Mouse (Mus musculus) ES-CJ7 (cell line): Measurements from ENCODE around the gene Ngf.

Source experiments
- DNase-seq: peaks from one replicate; pipeline ENCODE4 v3.0.0; 2011; ENCODE audit warnings: low read depth, low spot score

The Ngf gene

DNA sequence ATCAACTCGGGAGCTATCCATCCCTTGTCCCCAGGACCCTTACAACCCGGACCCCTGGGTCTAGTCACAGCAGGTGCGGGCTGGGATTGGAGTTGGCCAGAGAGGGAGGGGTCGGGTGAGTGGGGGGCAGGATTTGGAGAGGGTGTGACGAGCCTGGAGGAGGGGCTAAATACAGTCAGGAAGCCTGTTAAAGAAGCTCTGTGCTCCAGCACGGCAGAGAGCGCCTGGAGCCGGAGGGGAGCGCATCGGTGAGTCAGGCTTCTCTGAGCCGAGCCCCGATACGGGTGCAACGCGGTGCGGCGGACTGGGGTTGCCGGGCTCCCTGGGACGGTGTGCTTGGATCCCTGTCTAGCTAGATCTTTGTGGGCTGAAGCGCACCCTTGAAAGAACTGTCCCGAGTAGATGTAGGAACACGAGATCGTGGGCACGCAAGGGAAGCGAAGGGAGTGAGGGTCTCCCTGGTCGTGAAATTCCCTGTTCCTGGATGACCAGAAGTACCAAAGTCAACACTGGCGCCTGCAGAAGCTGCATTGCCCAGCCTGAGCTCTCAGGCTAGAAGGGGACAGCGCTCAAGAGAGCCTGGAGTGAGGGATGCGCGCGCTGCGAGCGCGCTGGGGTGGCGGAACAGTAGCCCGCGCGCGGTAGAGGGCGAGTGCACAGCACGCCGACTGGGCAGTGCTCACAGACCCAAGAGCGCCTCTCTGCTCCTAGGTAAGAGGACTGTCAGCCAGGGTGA is at the start of gene Ngf:
Ngf (plus strand) TSS at position 207 of the 736 bp plus-strand sequence.
- peak; percentile 47 for DNase-seq

DNA sequence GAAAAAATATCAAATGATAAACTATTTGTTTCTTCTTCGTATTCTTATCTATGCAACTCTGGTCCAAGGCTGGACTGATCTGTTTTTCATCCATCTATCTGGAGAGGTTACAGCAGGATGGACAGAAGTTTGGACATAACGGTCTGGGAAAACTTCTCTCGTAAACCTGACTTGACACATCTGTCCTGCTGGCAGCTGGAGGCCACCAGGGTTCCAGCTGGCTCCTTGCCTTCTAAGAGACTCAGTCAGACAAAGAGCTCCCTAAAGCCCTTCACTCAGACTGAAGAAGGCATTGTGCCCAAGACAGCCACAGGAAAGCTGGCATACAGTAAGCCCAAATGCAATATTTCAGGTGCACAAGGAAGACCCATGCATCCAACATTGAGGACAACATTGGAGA is 24.2 kb upstream of the Ngf start:
- DNase-seq: no peak

GRCm38 (mm10) chr3:102446691-102447090 is 23.0 kb upstream of the Ngf start:
- DNase-seq: no peak

GRCm38 (mm10) chr3:102454566-102454965 is 15.2 kb upstream of the Ngf start:
- DNase-seq: no peak

- DNase-seq: no peak
These were observed 9.2 kb upstream of the Ngf start for GRCm38 (mm10) chr3:102460528-102460927.

GRCm38 (mm10) chr3:102460986-102461385 is 8.7 kb upstream of the Ngf start:
- no peak for DNase-seq

DNA sequence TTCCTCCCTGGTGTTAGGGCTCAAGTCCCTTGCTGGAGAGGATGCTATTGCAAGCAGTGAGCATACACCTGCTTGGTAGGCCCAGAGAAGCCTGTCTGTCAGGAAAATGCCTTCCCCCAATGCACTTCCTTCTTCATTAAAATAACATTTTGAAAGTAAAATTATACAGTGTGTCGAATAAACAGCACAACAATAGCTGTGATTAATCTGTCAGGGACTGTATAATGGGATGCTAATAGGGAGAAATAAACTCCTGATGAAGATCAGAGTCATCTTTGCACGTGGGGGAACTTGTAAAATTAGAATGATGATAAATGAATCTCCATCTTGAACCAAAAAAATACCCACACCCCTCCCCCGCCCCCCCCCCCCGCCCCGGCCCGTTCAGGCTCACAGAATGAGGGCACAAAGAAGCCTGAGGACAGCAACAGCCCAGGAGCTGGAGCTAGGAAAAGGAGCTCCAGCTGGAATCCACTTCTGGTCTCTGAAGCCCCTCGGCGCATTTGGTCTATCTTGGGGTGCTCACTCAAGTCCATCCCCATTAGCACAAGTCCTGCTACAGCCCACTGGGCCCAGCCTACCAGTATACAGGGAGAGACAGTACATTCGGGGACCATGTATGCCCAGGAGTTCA is 6.9 kb upstream of the Ngf start:
- DNase-seq: no peak

DNA sequence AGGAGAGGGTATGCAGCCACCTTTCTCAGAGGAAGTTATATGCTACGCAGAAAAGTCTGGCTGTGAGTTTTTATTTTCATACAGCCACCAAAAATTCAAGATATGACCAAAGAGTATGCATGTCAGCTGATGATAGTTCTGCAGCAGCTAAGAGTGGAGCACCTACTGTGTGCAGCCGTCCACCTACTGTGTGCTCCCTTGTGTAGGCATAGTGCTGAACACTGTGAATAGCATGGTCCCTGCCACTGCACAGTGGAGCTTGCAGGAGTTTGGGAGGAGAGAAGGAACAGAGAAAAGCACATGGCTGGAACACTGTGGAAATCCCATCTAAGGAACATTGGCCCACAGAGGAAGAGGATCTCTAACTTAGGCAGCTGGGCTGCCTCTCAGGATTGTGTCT is 6.4 kb upstream of the Ngf start:
- DNase-seq: no peak

- DNase-seq: peak; percentile 74
These were observed 3.1 kb upstream of the Ngf start for GRCm38 (mm10) chr3:102466587-102466986.

GRCm38 (mm10) chr3:102467121-102467520 is 2.6 kb upstream of the Ngf start:
- no peak for DNase-seq

- no peak for DNase-seq
These were observed 1.5 kb downstream of the Ngf start for GRCm38 (mm10) chr3:102471251-102471650.

DNA sequence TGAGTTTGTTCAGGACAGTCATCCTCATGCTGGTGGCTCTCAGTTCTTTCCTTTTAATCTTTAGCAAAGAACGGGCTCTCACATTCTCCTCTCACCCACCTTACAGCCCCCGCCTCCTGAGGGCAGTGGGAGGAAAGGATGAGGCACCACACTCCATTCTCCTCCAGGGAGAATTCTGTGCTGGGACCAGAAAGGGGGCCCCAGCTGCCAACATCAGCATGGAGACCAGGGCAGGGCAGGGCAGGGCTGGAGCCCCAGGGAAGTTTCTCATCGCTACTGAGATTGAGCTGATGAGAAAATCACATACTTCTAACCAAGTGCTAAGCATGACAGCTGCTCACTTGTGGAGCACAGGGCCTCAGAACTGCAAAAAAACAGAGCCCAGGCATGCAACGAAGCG is 2.1 kb downstream of the Ngf start:
- no peak for DNase-seq

GRCm38 (mm10) chr3:102474275-102475155 is 4.8 kb downstream of the Ngf start:
- no peak for DNase-seq

DNA sequence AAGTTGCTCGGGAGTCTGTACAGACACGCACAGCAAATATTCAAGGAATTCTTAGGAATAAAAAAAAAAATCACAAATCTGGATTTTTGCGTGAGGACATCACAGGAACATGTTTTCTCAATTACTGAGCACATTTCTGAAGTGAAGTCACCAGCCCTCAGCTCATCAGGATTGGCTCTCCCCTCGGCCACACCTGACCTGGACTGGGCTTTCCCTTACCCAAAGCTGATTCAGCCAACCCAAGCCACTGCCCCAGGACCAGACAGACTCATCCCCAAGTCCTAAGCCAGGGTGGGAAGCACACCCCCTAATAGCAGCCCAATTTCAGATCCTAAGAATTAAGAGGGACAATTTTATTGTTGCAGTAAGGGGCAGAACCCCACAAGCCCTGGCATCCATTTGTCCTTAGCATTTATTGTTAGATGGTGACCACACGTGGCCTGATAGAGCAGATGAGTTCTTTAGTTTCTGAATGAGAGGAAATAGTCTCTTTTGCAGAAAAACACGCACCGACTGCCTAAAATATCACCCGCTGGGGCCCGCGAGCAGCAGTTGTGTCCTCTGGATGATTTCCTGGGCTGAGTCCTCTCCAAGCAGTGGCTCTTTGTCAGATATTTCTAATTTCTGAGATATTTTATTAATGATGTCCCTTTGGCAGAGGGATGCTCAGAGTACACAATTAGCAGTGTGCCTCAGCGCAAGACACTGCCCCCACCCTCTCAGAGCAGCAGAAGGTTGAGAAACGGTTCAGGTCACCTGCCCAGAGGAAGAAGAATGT is 8.4 kb downstream of the Ngf start:
- DNase-seq: no peak

DNA sequence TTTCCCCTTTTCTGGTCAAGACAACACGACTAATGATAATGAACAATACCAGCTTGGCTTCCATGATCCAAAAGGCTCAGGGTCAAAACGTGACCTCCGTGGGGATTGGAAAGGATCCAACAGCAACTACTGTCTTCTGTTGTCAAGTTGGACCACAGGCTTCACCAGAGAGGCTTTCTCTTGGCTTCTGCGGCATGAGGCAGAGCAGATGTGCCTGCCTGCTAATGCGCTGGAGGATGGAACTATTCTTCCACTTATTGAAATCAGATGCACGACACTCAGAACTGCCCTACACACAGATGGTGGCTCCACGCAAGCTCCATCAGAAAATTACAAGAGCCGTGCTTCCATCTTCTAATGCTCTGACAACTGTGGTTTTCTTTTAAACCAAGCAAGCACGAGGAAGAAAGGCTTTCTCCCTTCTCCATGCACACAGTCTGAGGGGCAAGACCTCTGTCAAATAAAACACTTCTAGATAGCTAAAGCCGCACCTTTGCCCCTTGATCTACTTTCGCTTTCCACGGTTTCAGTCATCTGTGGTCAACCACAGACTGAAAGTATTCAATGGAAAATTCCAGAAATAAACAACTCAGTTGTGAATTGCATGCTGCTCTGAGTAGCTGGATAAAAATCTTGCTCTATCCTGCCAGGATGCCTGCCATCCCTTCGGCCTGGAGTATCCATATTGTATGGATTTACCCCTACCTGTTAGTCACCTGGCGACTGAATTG is 20.8 kb downstream of the Ngf start:
- DNase-seq: no peak

- no peak for DNase-seq
These were observed 28.4 kb downstream of the Ngf start for GRCm38 (mm10) chr3:102498113-102498512.

GRCm38 (mm10) chr3:102498931-102499330 is 29.2 kb downstream of the Ngf start:
- DNase-seq: peak; percentile 37

- no peak for DNase-seq
These were observed 30.3 kb downstream of the Ngf start for GRCm38 (mm10) chr3:102500031-102500430.

- DNase-seq: no peak
These were observed 31.5 kb downstream of the Ngf start for GRCm38 (mm10) chr3:102501186-102501585.

GRCm38 (mm10) chr3:102505129-102505528 is 35.4 kb downstream of the Ngf start:
- no peak for DNase-seq

DNA sequence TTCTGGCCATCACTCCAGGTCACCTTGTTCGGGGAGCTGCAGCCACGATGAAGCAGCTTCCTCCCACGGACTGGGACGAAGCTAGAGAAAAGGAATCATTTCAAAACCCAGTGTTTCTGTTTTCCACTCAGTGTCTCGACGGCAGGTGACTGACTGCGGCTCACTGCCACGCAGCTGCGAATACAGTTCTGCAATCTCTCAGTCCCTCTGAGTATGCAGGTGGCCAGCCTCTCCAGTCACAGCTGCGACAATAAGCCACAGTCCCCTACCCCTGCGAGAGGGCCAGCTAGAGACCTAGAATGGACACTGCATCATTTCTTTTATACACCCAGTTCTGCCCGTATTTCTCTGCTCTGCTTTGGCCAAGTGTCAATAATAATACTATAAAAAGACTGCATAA is 36.3 kb downstream of the Ngf start:
- DNase-seq: no peak
